Mouse (Mus musculus): ENCODE measurements around the gene Zfp3. TPM values are rescaled to one million over a fixed set of nuclear protein-coding genes. Genes with fewer than 3 reads are reported as not detected.

Zfp3 gene
- polyA plus RNA-seq, 1 experiment from 2014 or later, result 4.3 TPM

Other genes starting within 250 kb of the Zfp3 start
- gene Vmo1, start 249.6 kb upstream of the Zfp3 start, polyA plus RNA-seq (2018), result not detected in 3 replicates
- not detected in 3 replicates for gene Gltpd2, start 245.0 kb upstream of the Zfp3 start, polyA plus RNA-seq (2018)
- 305 to 399 TPM (median 395 TPM) in 3 replicates for gene Psmb6, start 238.8 kb upstream of the Zfp3 start, polyA plus RNA-seq (2018)
- gene Gm40193, start 231.3 kb upstream of the Zfp3 start, polyA plus RNA-seq (2018), result not detected in 3 replicates
- gene Pld2, start 224.1 kb upstream of the Zfp3 start, polyA plus RNA-seq (2018), result 19.1 to 36.3 TPM (median 25.0 TPM) in 3 replicates
- gene Mink1, start 201.3 kb upstream of the Zfp3 start, polyA plus RNA-seq (2018), result 23.4 to 63.5 TPM (median 51.1 TPM) in 3 replicates
- not detected in 3 replicates for gene 4930544D05Rik, start 148.4 kb upstream of the Zfp3 start, polyA plus RNA-seq (2018)
- not detected in 3 replicates for gene Chrne, start 145.0 kb upstream of the Zfp3 start, polyA plus RNA-seq (2018)
- 0.09 to 2.0 TPM (median 0.28 TPM) in 3 replicates for gene Gp1ba, start 125.1 kb upstream of the Zfp3 start, polyA plus RNA-seq (2018)
- 11.6 to 41.2 TPM (median 23.9 TPM) in 3 replicates for gene Rnf167, start 117.0 kb upstream of the Zfp3 start, polyA plus RNA-seq (2018)
- gene Slc25a11, start 116.7 kb upstream of the Zfp3 start, polyA plus RNA-seq (2018), result 53.0 to 112 TPM (median 103 TPM) in 3 replicates
- 1,563 to 2,873 TPM (median 2,872 TPM) in 3 replicates for gene Pfn1, start 109.6 kb upstream of the Zfp3 start, polyA plus RNA-seq (2018)
- gene Eno3, start 107.0 kb upstream of the Zfp3 start, polyA plus RNA-seq (2018), result 3.0 to 5.4 TPM (median 4.8 TPM) in 3 replicates
- 72.0 to 176 TPM (median 83.0 TPM) in 3 replicates for gene Spag7, start 94.8 kb upstream of the Zfp3 start, polyA plus RNA-seq (2018)
- 35.3 to 53.1 TPM (median 41.4 TPM) in 3 replicates for gene Camta2, start 76.1 kb upstream of the Zfp3 start, polyA plus RNA-seq (2018)
- gene Inca1, start 64.1 kb upstream of the Zfp3 start, polyA plus RNA-seq (2018), result 0.32 to 0.85 TPM (median 0.36 TPM) in 3 replicates
- 60.6 to 75.9 TPM (median 62.3 TPM) in 3 replicates for gene Kif1c, start 63.7 kb upstream of the Zfp3 start, polyA plus RNA-seq (2018)
- gene Scimp, start 48.4 kb downstream of the Zfp3 start, polyA plus RNA-seq (2018), result 1.2 to 5.3 TPM (median 2.4 TPM) in 3 replicates
- gene Rabep1, start 80.6 kb downstream of the Zfp3 start, polyA plus RNA-seq (2018), result 27.9 to 38.0 TPM (median 32.0 TPM) in 3 replicates
- 50.2 to 90.1 TPM (median 51.7 TPM) in 3 replicates for gene Nup88, start 205.8 kb downstream of the Zfp3 start, polyA plus RNA-seq (2018)
- 23.6 to 62.8 TPM (median 32.4 TPM) in 3 replicates for gene Rpain, start 206.0 kb downstream of the Zfp3 start, polyA plus RNA-seq (2018)
- 71.5 to 186 TPM (median 95.5 TPM) in 3 replicates for gene C1qbp, start 218.8 kb downstream of the Zfp3 start, polyA plus RNA-seq (2018)
- gene Dhx33, start 240.2 kb downstream of the Zfp3 start, polyA plus RNA-seq (2018), result 9.2 to 12.2 TPM (median 9.6 TPM) in 3 replicates